Mouse (Mus musculus) urinary bladder, adult 2 months (tissue): ENCODE results near the gene Bcl7b. TPM values are rescaled to one million over a fixed set of nuclear protein-coding genes. Genes with fewer than 3 reads are reported as not detected.

ENCODE experiments used
- DNase-seq: peaks from one replicate; pipeline ENCODE4 v3.0.0; 2022; ENCODE audit warnings: low spot score
- polyA plus RNA-seq: library from polyadenylated mRNA; depleted of rRNA; stranded (reverse); fragments of >200 nt; gene quantifications from 2 replicates; pipeline ENCODE4 v1.2.3, GENCODE M21; 2012

Bcl7b gene
- polyA plus RNA-seq, 1 experiment, result 33.4 TPM

- no peak for DNase-seq
Observed at GRCm38 (mm10) chr5:135169479-135169878, 1.4 kb downstream of the Bcl7b start.

GRCm38 (mm10) chr5:135171688-135172220 is 3.7 kb downstream of the Bcl7b start:
- DNase-seq, result no peak

- no peak for DNase-seq
Observed at GRCm38 (mm10) chr5:135172986-135173385, 4.9 kb downstream of the Bcl7b start.

- no peak for DNase-seq
Observed at GRCm38 (mm10) chr5:135175086-135175485, 7.0 kb downstream of the Bcl7b start.

DNA sequence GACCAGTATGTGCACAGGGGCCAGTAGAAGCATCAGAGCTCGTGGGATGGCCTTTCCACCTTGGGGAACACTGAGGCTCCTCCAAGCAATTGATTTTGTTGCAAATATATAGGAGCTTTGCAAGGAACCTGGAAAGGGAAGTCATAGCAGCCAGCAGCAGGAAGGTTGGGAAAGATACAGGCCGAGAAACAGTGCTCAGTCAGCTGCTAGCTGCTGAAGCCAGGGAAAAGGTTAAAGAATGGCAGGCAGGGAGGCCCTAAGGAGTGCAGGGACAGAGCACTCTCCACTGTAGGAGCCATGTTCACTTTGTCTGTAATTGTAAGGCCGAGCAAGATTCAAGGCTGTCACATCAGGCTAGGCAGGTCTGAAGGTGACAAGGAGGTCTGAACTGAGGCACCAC is 10.4 kb downstream of the Bcl7b start:
- DNase-seq, result no peak

DNA sequence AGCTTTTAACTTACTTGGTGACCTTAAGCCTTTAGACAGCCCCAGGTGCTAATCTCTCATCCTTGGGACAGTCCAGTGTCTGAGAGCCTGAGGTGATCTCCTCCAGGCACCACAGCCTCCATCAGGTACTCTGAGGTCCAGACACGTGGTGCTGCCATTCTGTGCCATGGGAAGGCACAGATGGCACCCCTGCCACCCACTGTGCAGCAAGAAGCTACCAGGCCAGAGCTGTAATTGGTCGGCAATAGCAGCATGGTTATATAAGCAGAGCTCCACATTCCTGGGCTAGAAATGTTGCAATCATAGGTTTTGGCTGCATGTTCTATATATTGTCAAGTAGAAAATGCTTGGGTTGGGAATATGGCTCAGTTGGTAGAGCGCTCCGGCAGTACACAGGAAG is 10.9 kb downstream of the Bcl7b start:
- DNase-seq, result no peak

DNA sequence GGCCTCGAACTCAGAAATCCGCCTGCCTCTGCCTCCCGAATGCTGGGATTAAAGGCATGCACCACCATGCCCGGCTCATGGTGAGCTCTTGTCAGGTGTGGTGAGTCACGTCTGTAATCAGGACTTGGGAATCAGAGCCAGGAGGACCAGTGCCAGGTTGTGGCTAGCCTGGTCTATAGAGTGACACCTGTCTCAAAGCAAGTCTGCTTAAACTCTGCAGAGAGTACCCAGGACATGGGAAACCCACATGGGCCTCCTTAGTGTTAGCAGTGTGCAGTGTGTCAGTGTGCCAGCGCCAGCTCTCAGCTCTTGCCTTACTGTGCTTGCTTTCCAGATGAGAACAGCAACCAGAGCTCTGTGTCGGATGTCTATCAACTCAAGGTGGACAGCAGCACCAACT is 11.5 kb downstream of the Bcl7b start:
- DNase-seq, result no peak

- DNase-seq, result no peak
Observed at GRCm38 (mm10) chr5:135180796-135181195, 12.7 kb downstream of the Bcl7b start.

- no peak for DNase-seq
Observed at GRCm38 (mm10) chr5:135181776-135182175, 13.7 kb downstream of the Bcl7b start.

DNA sequence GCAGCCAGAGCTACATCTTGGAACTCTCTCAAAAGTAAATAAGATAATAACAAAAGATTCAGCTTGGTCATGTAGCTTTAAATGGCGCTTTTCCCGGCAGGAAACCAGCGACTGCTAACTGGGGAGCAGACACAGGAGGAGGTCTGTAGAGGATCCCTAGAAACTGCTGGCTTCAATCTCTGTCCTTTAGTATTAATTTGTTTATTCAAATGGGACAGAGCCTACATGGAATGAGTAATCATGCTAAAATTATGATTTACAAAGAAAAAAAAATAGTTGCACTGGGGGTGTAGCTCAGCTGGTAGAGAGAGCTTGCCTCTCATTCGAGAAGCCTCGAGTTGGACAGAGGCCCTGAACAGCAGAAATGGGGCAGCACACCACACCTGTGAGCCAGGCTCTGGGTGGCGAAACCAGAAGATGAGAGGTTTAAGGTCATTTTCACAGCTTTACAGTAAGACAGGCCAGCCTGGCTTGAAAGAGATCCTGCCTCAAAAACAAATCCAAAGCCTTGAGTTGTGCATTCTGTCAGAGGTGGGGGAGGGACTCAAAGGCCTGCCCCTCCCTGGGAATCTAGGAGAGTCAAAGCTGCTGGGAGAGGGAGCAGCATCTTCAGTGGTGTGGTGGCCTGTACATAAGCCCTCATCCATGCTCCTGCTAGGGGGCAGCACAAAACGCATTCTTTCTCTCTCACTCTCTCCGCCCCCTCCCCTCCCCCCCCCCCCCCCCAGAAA is 15.2 kb downstream of the Bcl7b start:
- no peak for DNase-seq

DNA sequence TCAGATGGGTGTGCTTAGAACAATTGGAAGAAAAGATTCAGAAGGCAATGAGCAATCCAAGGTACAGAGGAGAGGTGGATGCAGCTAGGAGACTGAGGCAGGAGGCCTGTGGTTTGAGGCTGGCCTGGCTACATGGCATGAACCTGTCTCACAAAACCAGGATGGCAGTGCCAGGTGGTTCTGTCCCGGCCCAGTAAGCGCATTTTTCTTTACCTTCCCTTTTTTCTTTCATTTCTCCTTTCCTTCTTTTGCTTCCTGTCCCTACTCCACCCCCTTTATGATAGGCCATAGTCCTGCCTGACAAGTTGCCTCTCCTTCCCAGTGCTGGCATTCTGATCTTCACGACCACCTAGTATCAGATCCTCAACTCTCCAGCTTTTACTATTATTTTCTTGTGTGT is 16.9 kb downstream of the Bcl7b start:
- no peak for DNase-seq

GRCm38 (mm10) chr5:135185596-135185995 is 17.5 kb downstream of the Bcl7b start:
- DNase-seq, result no peak

DNA sequence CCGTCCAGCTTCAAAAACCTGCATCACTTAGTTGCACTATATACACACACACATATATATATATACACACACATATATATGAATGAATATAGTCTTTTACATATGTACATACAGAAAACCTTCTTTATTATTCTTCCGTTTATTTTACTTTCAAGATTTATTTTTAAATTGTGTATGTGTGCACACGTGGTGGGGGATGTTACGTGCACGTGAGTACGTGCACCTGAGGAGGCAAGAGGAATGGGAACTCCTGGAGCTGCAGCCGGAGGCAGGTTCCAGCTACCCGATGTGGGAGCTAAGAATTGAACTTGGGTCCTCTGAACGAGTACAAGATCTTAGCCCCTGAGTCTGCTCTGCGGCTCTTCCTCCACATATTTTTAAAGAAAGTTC is 18.1 kb downstream of the Bcl7b start:
- no peak for DNase-seq

GRCm38 (mm10) chr5:135186621-135187348 is 18.7 kb downstream of the Bcl7b start, which contains the start of gene Baz1b:
Baz1b (plus strand) TSS chr5:135187264.
- peak; percentile 92 for DNase-seq

GRCm38 (mm10) chr5:135187349-135188213 is 19.5 kb downstream of the Bcl7b start:
- peak; percentile 57 for DNase-seq

GRCm38 (mm10) chr5:135188214-135188554 is 20.1 kb downstream of the Bcl7b start:
- no peak for DNase-seq

- no peak for DNase-seq
Observed at GRCm38 (mm10) chr5:135189281-135190022, 21.4 kb downstream of the Bcl7b start.

DNA sequence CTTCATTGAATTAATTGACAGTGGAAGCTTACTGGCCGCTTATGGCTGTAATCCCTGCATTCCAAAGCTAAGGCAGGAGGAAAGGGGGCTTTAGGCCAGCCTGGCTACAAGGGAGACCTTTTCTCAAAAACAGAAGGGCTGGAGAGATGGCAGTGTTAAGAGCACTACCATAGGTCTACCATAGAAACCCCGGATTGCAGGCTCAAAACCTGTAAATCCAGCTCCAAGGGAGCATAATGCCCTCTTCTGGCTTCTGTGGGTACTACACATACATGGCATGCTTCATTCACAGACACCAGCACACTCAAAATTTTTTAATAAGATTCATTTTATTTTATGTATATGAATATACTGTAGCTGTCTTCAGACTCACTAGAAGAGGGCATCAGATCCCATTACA is 23.5 kb downstream of the Bcl7b start:
- DNase-seq, result no peak

GRCm38 (mm10) chr5:135192431-135192830 is 24.3 kb downstream of the Bcl7b start:
- no peak for DNase-seq

DNA sequence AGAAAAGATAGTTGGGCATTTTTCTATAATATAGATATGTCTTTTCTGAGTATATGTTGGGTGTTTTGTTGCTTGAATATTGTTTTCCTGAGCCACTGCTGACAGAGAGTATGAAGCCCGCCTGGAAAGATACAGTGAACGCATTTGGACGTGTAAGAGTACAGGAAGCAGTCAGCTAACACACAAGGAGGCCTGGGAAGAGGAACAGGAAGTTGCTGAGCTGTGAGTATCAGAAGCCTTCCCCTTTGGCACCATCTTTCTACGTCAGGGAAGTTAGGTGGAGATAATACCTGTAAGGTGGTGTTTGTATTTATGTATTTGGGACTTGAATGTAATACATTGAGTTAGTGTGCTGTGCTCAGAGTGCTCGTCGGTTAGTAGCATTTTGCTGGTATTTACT is 28.3 kb downstream of the Bcl7b start:
- DNase-seq, result no peak

GRCm38 (mm10) chr5:135202763-135203162 is 34.7 kb downstream of the Bcl7b start:
- no peak for DNase-seq
